Mouse (Mus musculus) brown adipose tissue, adult 24 weeks (tissue): Measurements from ENCODE around the gene Taf3. TPM values are rescaled to one million over a fixed set of nuclear protein-coding genes. Genes with fewer than 3 reads are reported as not detected.

ENCODE experiments used
- H3K27ac ChIP-seq: fragments of 200-500 bp; replicated peaks from 2 replicates; pipeline ENCODE4 v1.5.1; 2012; ENCODE audit warnings: low read depth, mild to moderate bottlenecking, low read length
- H3K4me1 ChIP-seq: fragments of 200-500 bp; 2 replicates; pipeline ENCODE4 v1.6.1; 2012; ENCODE audit warnings: low read length, mixed read lengths; ENCODE audit not compliant: control insufficient read depth, insufficient read depth, insufficient read length
- H3K4me3 ChIP-seq: fragments of 200-500 bp; 2 replicates; pipeline ENCODE4 v1.5.1; 2012; ENCODE audit warnings: low read depth, mild to moderate bottlenecking, low read length, moderate library complexity; ENCODE audit not compliant: insufficient read depth
- polyA plus RNA-seq: library from polyadenylated mRNA; stranded (reverse); fragments of >200 nt; gene quantifications from 2 replicates; pipeline ENCODE4 v1.2.4, GENCODE M21; 2012; ENCODE audit not compliant: missing spikeins, insufficient read depth, insufficient read length

The Taf3 gene
- polyA plus RNA-seq, 1 experiment, result 6.9 TPM

GRCm38 (mm10) chr2:10047758-10048436 is 499 bp downstream of the Taf3 start:
- H3K4me1 ChIP-seq, result peaks cover 2% of the 10 kb centered on the region; the same call in 1 of the 2 replicates
- H3K4me3 ChIP-seq, result peak overlapping the region; percentile 94
- no peak overlapping the region for H3K27ac ChIP-seq

- no peaks in the 10 kb centered on the region for H3K4me1 ChIP-seq
- no peak overlapping the region for H3K4me3 ChIP-seq
- H3K27ac ChIP-seq, result no peak overlapping the region
Observed at GRCm38 (mm10) chr2:10034976-10035375, 13.4 kb downstream of the Taf3 start.

DNA sequence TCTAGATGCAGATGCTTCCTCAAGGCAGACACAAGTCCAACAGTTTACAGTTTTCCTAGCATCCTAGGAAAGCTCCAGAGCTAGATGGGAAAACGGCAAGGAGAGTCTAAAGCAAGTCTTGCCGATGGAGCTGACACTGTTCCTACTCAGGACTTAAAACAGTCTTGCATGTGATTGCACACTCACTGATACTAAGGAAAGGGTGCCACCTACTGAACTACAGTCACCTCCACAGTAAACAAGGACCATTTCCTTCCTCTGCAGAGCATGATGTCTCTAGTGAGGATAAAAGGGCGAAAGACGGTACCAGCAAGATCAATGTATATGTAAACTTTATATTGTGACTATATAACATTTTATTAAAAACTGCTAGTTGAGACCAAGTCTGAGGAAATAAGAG is 14.7 kb downstream of the Taf3 start:
- no peak overlapping the region for H3K27ac ChIP-seq
- no peak overlapping the region for H3K4me3 ChIP-seq
- H3K4me1 ChIP-seq, result no peaks in the 10 kb centered on the region

- H3K27ac ChIP-seq, result no peak overlapping the region
- H3K4me1 ChIP-seq, result no peaks in the 10 kb centered on the region; the same call in 1 of the 2 replicates
- H3K4me3 ChIP-seq, result no peak overlapping the region
Observed at GRCm38 (mm10) chr2:10029755-10030154, 18.6 kb downstream of the Taf3 start.

GRCm38 (mm10) chr2:10024264-10024663 is 24.1 kb downstream of the Taf3 start:
- no peak overlapping the region for H3K4me3 ChIP-seq
- peaks cover 4% of the 10 kb centered on the region; the same call in 1 of the 2 replicates for H3K4me1 ChIP-seq
- no peak overlapping the region for H3K27ac ChIP-seq

- Histone ChIP-seq H3K4me1 (peaks cover 7% of the 10 kb centered on the region; the same call in 1 of the 2 replicates), H3K4me3 (no peak overlapping the region), H3K27ac (no peak overlapping the region)
Observed at GRCm38 (mm10) chr2:10021296-10021695, 27.1 kb downstream of the Taf3 start.

GRCm38 (mm10) chr2:10014951-10015635 is 33.3 kb downstream of the Taf3 start:
- peaks cover 3% of the 10 kb centered on the region; the same call in 1 of the 2 replicates for H3K4me1 ChIP-seq
- H3K27ac ChIP-seq, result no peak overlapping the region

DNA sequence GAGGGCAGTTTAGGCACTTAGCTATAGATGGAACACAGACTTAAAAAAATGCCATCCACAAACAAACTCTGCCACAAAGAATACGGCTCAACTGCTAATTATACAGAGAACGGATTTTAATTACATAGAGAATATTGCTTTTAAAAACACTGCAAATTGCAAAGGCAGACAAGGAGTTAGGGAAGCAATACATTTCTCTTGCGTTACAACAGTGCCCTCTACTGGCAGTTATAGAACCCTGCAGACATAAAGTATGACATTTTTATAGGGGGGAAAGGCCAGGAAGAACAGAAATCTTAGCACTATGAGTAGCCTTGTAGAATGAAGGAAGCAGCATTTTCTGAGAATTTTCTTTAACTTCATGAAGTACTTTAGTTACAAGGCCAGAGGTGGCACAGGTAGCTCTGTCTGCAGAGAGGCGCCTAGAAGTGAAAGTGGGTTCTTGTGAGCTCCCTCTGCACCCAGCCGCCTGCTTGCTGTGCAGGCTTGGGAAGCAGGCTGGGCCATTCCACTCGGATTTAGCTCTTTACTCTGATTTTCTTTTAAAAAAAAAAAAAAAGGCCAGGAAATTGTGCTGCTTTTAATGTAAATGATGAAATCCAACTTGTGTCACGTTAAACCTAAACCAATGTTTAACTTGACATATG is 38.0 kb downstream of the Taf3 start:
- H3K27ac ChIP-seq, result no peak overlapping the region
- 0 out of 2 replicates have a peak, but pooled peaks cover 2% of the 10 kb centered on the region for H3K4me1 ChIP-seq
- H3K4me3 ChIP-seq, result no peak overlapping the region

More at GRCm38 (mm10) chr2:10014951-10015635, 33.3 kb downstream of the Taf3 start:
- H3K4me3 ChIP-seq, result no peak overlapping the region

DNA sequence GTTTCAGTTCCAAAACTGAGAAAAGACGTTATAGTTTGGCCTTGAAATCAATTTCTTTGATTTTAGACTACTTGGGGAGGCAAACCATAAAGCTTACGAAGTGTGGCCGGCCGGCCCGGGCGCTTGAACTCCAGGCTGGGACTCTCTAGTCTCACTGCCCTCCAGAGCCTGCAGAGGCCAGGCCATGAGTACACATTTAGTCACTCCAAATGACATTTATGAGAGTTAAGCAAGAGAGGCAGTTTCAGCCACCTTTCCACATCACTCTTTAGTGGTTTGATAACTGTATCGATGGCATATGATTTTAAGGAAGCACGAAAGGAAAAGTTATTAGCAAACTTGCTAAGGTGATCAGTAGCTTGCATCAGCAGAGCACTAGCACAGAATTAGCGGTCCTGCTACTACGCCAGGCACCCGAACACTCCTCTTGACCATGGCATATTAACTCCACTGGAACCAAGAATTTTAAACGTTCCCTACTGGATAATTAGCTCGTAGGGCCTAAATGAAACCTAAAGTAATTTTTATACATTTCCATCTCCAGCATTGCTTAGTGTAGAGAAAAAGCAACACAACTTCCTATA is 38.6 kb downstream of the Taf3 start:
- no peak overlapping the region for H3K27ac ChIP-seq
- H3K4me3 ChIP-seq, result no peak overlapping the region
- peaks cover 5% of the 10 kb centered on the region; the same call in 1 of the 2 replicates for H3K4me1 ChIP-seq

- Histone ChIP-seq H3K4me1 (peaks cover 5% of the 10 kb centered on the region; the same call in 1 of the 2 replicates), H3K4me3 (no peak overlapping the region), H3K27ac (no peak overlapping the region)
Observed at GRCm38 (mm10) chr2:10008593-10008992, 39.8 kb downstream of the Taf3 start.

DNA sequence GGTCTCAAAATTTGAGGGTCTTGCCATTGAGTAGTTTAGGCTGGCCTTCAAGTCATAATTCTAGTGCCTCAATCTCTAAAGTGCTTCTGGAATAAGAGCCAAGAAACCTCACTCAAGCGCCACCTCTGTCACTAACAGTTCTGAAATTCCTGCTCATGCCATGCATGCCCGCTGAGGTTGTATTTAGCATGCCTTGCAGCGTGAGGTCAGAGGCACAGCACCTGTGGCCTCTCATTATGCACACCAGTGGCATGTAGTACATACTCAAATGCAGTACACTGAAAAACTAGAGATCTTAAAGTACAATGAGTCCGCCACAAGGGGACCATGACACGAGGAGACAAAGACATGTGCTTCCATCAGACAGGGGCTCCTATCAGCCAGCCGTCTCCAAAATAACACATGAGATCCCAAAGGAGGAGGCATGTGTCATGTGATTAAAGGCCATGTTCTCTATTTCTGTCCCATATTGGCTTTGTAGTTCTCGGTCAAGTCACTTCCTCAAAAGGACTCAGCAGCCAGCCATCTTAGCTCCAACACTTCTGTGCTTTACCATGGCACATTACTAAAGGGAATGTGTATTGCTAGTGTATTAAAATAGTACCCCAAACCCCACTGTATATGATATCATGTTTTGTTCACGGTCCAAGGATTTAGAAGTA is 43.3 kb downstream of the Taf3 start:
- no peak overlapping the region for H3K4me3 ChIP-seq
- H3K4me1 ChIP-seq, result peaks cover 5% of the 10 kb centered on the region; the same call in 1 of the 2 replicates
- no peak overlapping the region for H3K27ac ChIP-seq

DNA sequence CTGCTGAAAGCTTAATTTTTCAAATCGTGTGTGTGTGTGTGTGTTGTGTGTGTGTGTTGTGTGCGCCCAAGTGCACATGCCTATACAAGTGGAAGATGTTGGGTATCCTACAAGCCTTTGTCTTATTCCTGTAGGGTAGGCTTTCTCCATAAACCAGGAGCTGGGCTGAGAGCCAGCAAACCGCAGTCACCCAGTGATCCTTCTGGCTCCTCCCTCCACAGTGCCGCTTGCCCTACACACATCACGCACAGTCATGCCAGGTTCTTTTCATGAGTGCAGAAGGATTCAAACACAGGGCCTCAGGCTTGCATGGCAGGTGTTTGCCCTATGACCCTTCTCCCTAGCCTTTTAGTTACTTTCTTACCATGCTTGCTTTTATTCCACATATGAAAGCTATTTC is 45.0 kb downstream of the Taf3 start:
- Histone ChIP-seq H3K4me3 (no peak overlapping the region), H3K4me1 (peaks cover 5% of the 10 kb centered on the region; the same call in 1 of the 2 replicates), H3K27ac (no peak overlapping the region)

DNA sequence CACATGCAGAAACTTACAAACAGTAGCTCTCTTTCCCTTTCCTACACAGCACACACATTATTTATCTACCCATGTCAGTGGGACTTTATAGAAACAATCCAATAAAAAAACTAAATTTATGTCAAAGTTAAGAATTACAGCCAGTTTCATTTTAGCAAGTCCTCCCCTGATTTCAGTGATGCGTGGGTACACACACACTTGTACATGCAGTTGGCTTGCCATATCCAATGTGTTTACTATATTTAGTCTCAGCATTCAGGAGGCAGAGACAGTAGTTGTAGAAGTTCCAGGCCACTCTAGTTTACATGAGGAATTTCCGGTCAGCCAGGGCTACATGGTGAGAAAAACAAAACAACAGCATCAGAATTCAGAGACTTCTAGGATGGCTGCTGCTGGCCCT is 46.8 kb downstream of the Taf3 start:
- Histone ChIP-seq H3K27ac (no peak overlapping the region), H3K4me1 (peaks cover 5% of the 10 kb centered on the region; the same call in 1 of the 2 replicates), H3K4me3 (no peak overlapping the region)

DNA sequence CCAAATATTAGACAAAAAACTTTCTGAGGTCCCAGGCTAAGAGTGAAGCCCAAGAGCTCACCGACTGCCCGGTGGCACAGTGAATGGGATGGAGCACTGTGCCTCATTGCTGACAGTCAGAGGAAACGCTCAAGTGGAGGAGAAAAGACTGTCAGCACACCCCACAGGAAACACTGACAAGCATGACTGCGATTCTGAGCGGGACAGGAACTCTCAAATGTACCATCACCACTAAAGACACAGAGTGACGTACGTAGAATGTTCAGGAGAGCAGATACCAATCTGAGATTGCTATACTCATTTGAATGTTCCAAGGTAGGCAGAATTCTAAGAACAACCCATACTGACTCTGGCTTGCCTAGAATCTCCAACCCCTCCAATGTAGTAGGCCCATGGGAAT is 50.9 kb downstream of the Taf3 start:
- Histone ChIP-seq H3K27ac (no peak overlapping the region), H3K4me3 (no peak overlapping the region), H3K4me1 (0 out of 2 replicates have a peak, but pooled peaks cover 2% of the 10 kb centered on the region)
